Mouse (Mus musculus) left cerebral cortex, postnatal 14 days (tissue): ENCODE data around the gene Siah2. TPM values are rescaled to one million over a fixed set of nuclear protein-coding genes. Genes with fewer than 3 reads are reported as not detected.

ENCODE experiments used
- total RNA-seq, 2 experiments: library from RNA; stranded (reverse); gene quantifications; 2 replicates each; pipeline ENCODE4 v1.2.3; 2021

Gene Siah2
- total RNA-seq, 2 experiments from 2014 or later, result 18.5 to 20.8 TPM

Other genes with a start within 250 kb of the Siah2 start
- gene Eif2a, start 166.6 kb downstream of the Siah2 start, total RNA-seq, result 10 to 100 TPM; 43.4 to 44.1 TPM
- gene Serp1, start 166.5 kb downstream of the Siah2 start, total RNA-seq, result 10 to 100 TPM; 24.7 to 26.8 TPM
- gene Selenot, start 115.8 kb downstream of the Siah2 start, total RNA-seq, result 100 to 1,000 TPM; 166 to 173 TPM
- 1 to 10 TPM in 1 of 2 experiments, under 1 TPM in 1; 0.89 to 1.6 TPM for gene Erich6, start 55.2 kb downstream of the Siah2 start, total RNA-seq
- 1 to 10 TPM in 1 of 2 experiments, under 1 TPM in 1; 0.80 to 2.7 TPM for gene Mindy4b-ps, start 129.9 kb upstream of the Siah2 start, total RNA-seq
- gene Clrn1, start 192.9 kb upstream of the Siah2 start, total RNA-seq, result 1 to 10 TPM; 1.0 to 2.2 TPM